Mouse (Mus musculus): ENCODE data around the gene Mindy4b-ps. TPM values are rescaled to one million over a fixed set of nuclear protein-coding genes. Genes with fewer than 3 reads are reported as not detected.
A peak's percentile ranks its signal among the peaks of the same experiment; 100 is the strongest.

Gene Mindy4b-ps
- total RNA-seq, 2 experiments from 2014 or later = 0.41 to 0.65 TPM

GRCm38 (mm10) chr3:58786470-58786869 lies 35.6 kb downstream of the Mindy4b-ps start:
- DNase-seq = no peak
- intact Hi-C loops (cut with DNase I) = loop anchor here (10.0 kb wide), 1 partner anchor 372 kb away; the partner anchor contains the start of gene Tsc22d2

GRCm38 (mm10) chr3:58785863-58786262 lies 36.2 kb downstream of the Mindy4b-ps start:
- intact Hi-C loops (cut with DNase I) = loop anchor here (10.0 kb wide), 1 partner anchor 371 kb away; the partner anchor contains the start of gene Tsc22d2
- peak; percentile 54 to 63 for DNase-seq

GRCm38 (mm10) chr3:58784219-58785092 lies 37.7 kb downstream of the Mindy4b-ps start:
- peak in 1 of 2 experiments; percentile 39 for DNase-seq
- intact Hi-C loops (cut with DNase I) = loop anchor here (1.0 to 10.0 kb wide), 3 partner anchors 129 to 370 kb away; partner anchors contain the start of gene Tsc22d2

DNA sequence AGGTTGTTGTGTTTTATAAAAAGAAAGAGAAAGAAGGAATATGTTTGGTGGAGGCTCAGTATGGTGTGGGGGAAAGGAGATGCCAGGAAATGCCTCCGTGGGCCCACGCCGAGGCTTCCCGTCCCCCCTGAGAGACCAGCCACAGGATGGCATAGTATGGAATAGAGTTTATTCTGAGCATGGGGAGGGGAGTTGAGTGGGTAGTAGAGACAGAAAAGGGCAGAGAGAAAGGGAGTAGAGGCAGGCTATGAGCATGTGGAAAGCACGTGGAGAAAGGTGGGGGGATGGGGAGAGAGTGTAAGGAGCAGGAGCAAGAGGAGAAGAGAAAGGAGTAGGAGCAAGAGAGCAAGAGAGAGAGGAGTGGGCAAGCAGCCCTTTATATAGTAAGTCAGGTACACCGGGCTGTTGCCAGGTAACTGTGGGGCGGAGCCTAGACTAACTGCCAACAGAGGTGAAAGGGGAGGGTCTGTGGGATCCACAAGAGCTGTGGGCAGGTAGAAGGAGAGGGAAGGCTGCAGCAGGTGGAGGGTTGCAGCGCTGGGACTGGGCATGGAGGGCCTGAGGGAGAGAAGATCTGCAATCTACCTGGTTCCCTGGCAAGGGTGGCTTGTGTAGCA lies 38.4 kb downstream of the Mindy4b-ps start:
- intact Hi-C loops (cut with DNase I) = loop anchor here (1.0 to 10.0 kb wide), 3 partner anchors 128 to 369 kb away; partner anchors contain the start of gene Tsc22d2
- DNase-seq = no peak

GRCm38 (mm10) chr3:58756429-58756828 lies 65.7 kb downstream of the Mindy4b-ps start:
- intact Hi-C loops (cut with DNase I) = no loop called here
- DNase-seq = no peak

GRCm38 (mm10) chr3:58755769-58756168 lies 66.3 kb downstream of the Mindy4b-ps start:
- no peak for DNase-seq
- intact Hi-C loops (cut with DNase I) = no loop called here

GRCm38 (mm10) chr3:58754361-58754760 lies 67.8 kb downstream of the Mindy4b-ps start:
- DNase-seq = no peak
- intact Hi-C loops (cut with DNase I) = no loop called here

GRCm38 (mm10) chr3:58751818-58752620 lies 70.1 kb downstream of the Mindy4b-ps start:
- intact Hi-C loops (cut with DNase I) = no loop called here
- DNase-seq = no peak

GRCm38 (mm10) chr3:58748724-58749123 lies 73.4 kb downstream of the Mindy4b-ps start:
- intact Hi-C loops (cut with DNase I) = no loop called here
- DNase-seq = no peak

GRCm38 (mm10) chr3:58747924-58748323 lies 74.2 kb downstream of the Mindy4b-ps start:
- no peak for DNase-seq
- intact Hi-C loops (cut with DNase I) = no loop called here

DNA sequence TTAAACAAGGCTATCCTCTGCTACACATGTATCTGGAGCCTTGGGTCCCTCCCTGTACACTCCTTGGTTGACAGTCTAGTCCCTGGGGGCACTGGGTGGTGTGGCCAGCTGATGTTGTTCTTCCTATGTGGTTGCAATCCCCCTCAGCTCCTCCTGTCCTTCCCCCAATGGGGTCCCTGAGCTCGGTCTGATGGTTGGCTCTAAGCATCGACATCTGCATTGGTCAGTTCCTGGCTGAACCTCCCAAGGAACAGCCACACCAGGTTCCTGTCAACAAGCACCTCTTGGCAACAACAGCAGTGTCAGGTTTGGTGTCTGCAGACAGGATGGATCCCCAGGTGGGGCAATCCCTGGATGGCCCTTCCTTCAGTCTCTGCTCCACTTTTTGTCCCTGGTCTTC lies 82.6 kb downstream of the Mindy4b-ps start:
- intact Hi-C loops (cut with DNase I) = no loop called here
- no peak for DNase-seq

Other genes starting within 250 kb of the Mindy4b-ps start
- gene Selenot, start 245.7 kb downstream of the Mindy4b-ps start, total RNA-seq (2021) = 100 to 1,000 TPM; 113 to 117 TPM
- gene Erich6, start 185.1 kb downstream of the Mindy4b-ps start, total RNA-seq (2021) = under 1 TPM in 1 of 2 experiments, not detected in 1; 0.10 TPM
- gene Siah2, start 129.9 kb downstream of the Mindy4b-ps start, total RNA-seq (2021) = 10 to 100 TPM; 13.9 to 14.2 TPM
- gene Clrn1, start 63.0 kb upstream of the Mindy4b-ps start, total RNA-seq (2021) = not detected
- gene Med12l, start 183.5 kb upstream of the Mindy4b-ps start, total RNA-seq (2021) = 1 to 10 TPM; 8.7 to 9.7 TPM